Mouse (Mus musculus): ENCODE measurements around the gene Dus1l.

DNA sequence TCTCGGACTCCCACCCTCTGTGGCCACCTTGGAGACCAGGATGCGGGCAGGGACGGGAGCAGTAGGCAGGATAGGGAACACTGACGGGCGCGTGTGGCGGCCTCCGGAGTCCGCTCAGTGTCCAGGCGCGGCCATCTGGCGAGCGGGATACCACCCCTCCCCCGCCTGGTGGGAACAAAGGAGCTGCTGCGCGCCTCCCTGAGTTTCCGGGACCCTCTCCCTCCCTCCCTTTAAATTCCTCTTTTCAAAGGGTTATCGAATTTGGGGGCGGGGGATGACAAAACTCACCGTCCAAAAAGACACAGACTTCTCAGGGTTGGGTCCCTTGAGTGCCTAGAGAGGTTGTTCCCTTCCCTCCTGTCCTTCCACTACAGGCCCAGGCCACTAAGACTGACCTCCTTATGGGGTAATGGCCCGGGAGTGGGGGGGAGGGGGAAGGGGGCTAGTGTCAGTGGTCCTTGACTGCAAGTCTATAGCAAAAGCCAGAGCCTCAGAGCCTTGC lies 28.6 kb upstream of the Dus1l start:
- TF ChIP-seq CTCF (conservative IDR thresholded peaks at IDR 0.05 in 1 of 2, IDR thresholded peaks at IDR 0.05 in 1 of 2; ENCODE audit: low read depth in 2 of 2, low read length in 2 of 2), result no peak
- no peak for TF ChIP-seq IRF4 (IDR thresholded peaks at IDR 0.05; ENCODE audit: low read depth, low read length)
- TF ChIP-seq POLR2A (IDR thresholded peaks at IDR 0.05; ENCODE audit: low read depth, low read length), result no peak
